Mouse (Mus musculus) lung, postnatal 36 days (tissue): ENCODE measurements around the gene Rora.

Experiments used
- DNase-seq: peaks from one replicate; pipeline ENCODE4 v3.0.0; 2022; ENCODE audit warnings: mixed read lengths

Rora gene

GRCm38 (mm10) chr9:68823292-68823691 is 169.7 kb downstream of the Rora start:
- no peak for DNase-seq

GRCm38 (mm10) chr9:68825107-68825506 is 171.5 kb downstream of the Rora start:
- no peak for DNase-seq

GRCm38 (mm10) chr9:68825841-68826240 is 172.3 kb downstream of the Rora start:
- DNase-seq = peak; percentile 36

GRCm38 (mm10) chr9:68827441-68827840 is 173.9 kb downstream of the Rora start:
- no peak for DNase-seq

- peak; percentile 21 for DNase-seq
Measured at GRCm38 (mm10) chr9:68829903-68830302, 176.3 kb downstream of the Rora start.

- no peak for DNase-seq
Measured at GRCm38 (mm10) chr9:68833323-68833722, 179.7 kb downstream of the Rora start.

- DNase-seq = no peak
Measured at GRCm38 (mm10) chr9:68835037-68835649, 181.6 kb downstream of the Rora start.

- DNase-seq = no peak
Measured at GRCm38 (mm10) chr9:68842134-68842892, 188.7 kb downstream of the Rora start.

DNA sequence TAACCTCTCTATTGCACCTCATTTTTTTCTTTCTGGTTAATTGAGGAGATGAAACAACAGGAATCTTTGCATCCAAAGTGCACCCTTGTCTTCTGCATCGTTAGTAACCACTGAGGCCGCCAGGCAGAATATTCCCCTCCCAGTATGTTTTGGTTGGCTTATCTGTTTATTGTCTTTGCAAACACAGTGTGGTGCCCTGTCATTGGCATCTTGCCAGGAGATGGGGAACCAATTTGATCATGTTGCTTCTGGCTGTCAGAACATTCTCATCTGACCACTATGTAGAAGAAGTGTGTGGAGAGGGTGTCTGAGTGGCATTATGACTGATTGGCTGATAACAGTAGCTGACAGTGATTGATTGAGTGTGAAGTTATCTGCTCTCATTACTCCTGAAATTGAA is 192.0 kb downstream of the Rora start:
- no peak for DNase-seq

DNA sequence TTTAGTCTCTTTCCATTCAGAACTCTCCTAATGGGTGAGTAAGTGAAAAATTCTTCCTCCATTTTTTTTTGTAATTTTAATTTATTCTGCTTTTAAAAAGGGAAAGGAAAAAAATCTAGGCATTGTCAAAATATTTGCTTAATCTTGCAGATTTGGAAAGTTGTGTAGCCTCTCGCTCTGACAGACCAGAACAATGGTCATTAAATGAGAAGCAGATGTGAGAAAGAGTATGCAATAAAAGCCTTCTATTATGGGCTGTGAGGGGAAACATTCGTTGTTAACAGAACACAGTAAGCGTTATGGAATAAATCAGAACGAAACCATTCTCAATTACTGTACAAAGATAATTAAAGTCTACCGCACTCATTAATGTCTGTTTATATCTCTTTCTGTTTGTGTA is 196.7 kb downstream of the Rora start:
- DNase-seq = no peak

- DNase-seq = no peak
Measured at GRCm38 (mm10) chr9:68852201-68852600, 198.6 kb downstream of the Rora start.

- DNase-seq = no peak
Measured at GRCm38 (mm10) chr9:68852934-68853333, 199.3 kb downstream of the Rora start.

DNA sequence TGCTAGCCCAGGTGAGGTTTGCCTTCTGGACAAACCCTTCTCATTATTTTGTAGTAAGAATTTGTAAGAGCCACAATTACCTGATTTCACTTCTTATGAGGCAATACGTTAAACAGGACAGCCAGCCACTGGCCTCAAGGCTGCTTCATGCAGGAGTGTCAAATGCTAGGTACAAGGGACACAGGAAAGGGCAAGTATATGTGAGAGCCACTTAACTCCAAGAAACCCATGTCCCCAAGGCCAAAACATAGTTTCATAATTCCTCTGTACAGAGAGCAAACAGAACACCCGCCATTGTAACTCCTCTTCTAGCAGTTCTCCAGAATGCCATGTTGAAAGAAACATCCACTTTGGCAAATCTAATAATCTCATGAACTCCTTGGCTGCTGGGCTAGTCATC is 205.9 kb downstream of the Rora start:
- DNase-seq = peak; percentile 27

DNA sequence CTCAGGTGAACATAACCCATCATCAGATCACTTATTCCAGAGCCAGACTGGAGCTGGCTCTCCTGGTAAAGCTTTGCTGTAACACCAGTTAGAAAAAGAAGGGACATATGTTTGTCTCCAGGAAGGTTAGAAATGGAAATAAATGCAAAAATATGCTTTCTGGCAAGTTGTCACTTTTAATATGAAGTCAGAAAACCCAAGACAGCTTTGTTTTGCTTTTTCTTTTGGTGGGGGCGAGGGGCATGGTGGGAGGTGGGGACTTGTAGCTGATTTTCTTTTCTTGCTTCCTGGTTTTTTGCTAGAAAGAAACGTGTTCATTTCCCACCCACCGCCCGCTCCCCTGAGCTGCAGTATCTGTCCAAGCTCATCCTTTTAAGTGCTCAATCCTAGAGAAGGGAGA is 212.7 kb downstream of the Rora start:
- no peak for DNase-seq

DNA sequence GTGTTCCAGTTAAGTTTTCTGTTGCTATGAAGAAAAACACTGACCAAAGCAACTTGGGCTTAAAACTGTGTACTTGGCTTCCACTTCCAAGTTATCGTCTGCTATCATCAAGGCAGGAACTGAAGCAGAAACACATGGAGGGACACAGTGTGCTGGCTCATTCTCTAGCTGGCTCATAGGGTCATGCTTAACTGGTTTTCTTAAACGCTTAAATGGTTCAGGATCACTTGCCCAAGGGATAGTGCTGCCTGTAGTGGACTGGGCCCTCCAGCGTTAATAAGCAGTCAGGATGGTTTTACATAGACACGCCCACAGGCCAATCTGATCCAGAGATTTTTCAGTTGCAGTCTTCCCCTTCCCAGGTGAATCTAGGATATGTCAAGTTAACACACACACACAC is 220.3 kb downstream of the Rora start:
- no peak for DNase-seq

- DNase-seq = no peak
Measured at GRCm38 (mm10) chr9:68874544-68874943, 221.0 kb downstream of the Rora start.

GRCm38 (mm10) chr9:68875791-68876190 is 222.2 kb downstream of the Rora start:
- no peak for DNase-seq

- no peak for DNase-seq
Measured at GRCm38 (mm10) chr9:68876289-68876688, 222.7 kb downstream of the Rora start.

GRCm38 (mm10) chr9:68881896-68882295 is 228.3 kb downstream of the Rora start:
- peak; percentile 71 for DNase-seq

DNA sequence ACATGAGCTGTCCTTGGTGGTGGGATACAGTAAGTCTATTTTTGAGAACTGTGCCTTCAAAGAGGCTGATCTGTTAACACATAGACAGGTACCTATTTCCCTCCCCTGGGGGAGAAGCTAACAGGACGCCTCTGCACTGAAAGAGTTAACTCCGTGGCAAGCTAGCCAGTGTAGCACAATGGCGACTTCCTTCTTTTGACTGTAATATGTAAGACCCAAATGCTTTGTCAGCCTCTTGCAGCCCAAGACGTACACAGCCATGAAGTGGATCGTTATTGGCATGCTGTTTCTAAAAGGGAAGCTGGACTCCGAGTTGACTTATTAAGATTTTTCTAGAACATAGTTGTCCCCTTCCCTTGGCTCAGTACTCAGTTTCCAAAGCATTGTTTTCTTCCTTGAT is 229.4 kb downstream of the Rora start:
- DNase-seq = no peak

- no peak for DNase-seq
Measured at GRCm38 (mm10) chr9:68883687-68884086, 230.1 kb downstream of the Rora start.

DNA sequence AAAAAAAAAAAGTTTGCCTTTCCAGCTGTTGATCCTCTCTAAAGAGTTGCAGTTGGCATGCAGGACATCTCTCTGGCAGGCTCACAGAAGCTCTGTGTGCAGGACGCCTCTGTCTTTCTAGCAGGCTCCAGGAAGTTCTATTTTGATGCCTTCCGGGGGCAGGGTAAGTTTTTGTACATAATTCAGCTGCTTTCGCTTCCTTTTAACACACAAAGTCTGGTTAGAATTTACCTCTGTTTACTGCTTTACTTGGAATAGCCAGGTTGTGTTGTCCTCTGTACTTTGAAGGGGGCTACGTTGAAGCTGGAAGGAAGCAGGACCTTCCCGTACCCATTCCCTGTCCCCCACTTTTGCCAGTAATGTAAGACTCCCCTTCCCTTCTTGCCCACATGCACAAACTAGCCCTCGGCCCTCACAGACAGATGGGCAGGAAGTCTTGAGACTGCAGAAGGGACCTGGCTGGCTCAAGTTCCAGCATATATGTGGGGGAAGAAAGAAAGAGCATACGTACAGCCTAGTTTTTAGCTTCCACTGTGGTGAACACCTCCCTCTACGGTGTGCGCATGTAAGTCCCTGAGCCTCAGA is 231.0 kb downstream of the Rora start:
- DNase-seq = peak; percentile 52

DNA sequence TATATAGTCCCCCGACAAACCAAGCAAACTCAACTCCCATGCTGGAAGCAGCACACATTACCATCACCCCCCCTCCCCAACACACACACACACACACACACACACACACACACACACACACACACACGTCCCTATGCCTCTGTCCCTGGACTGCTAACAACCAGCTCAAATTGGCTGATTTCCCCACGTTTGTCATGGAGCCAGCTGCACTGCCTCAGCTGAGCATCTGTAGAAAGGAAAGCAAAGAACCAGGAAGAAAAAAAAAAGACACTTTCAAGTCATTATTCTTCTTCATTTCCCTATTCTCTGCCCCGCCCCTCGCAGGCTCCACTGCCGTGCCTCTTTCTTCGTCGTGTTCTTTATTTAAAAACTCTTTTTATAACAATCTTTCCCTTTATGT is 235.1 kb downstream of the Rora start:
- peak; percentile 74 for DNase-seq

- no peak for DNase-seq
Measured at GRCm38 (mm10) chr9:68891431-68891830, 237.8 kb downstream of the Rora start.
